Mouse (Mus musculus): ENCODE measurements around the gene Fbxo2.

GRCm38 (mm10) chr4:148171261-148171660, 10.8 kb downstream of the Fbxo2 start:
- no peak for TF ChIP-seq POLR2A (IDR thresholded peaks at IDR 0.05; ENCODE audit: low read depth, low read length)
- TF ChIP-seq TCF12 (IDR thresholded peaks at IDR 0.05; ENCODE audit: low read depth, low read length): no peak
- TF ChIP-seq KAT2A (IDR thresholded peaks at IDR 0.05; ENCODE audit: insufficient replicate concordance, low read length): no peak
- TF ChIP-seq ZKSCAN1 (IDR thresholded peaks at IDR 0.05; ENCODE audit: borderline replicate concordance, low read depth, low read length): no peak
- TF ChIP-seq CTCF (conservative IDR thresholded peaks at IDR 0.05 in 1 of 2, IDR thresholded peaks at IDR 0.05 in 1 of 2; ENCODE audit: low read depth in 2 of 2, low read length in 2 of 2): no peak
- no peak for TF ChIP-seq ETS1 (conservative IDR thresholded peaks at IDR 0.05; ENCODE audit: low read depth, low read length)
- no peak for TF ChIP-seq NELFE (IDR thresholded peaks at IDR 0.05; ENCODE audit: low read depth, low read length)
- TF ChIP-seq EP300 (IDR thresholded peaks at IDR 0.05; ENCODE audit: low read length): no peak
- TF ChIP-seq ZNF384 (IDR thresholded peaks at IDR 0.05; ENCODE audit: low read depth, low read length): no peak
- TF ChIP-seq E2F4 (IDR thresholded peaks at IDR 0.05; ENCODE audit: insufficient replicate concordance, low read depth, low read length): no peak
